Mouse (Mus musculus) cortical plate, adult 2 months (tissue): Measurements from ENCODE around the gene Tbc1d4.

Experiments
- CTCF ChIP-seq: fragments of 200-500 bp; IDR thresholded peaks from 2 replicates; pipeline ENCODE4 v1.5.1; 2011; ENCODE audit warnings: mild to moderate bottlenecking, control low read depth, low read length; ENCODE audit not compliant: insufficient read depth; ENCODE audit errors: extremely low read depth
- POLR2A ChIP-seq: fragments of 200-500 bp; IDR thresholded peaks from 2 replicates; pipeline ENCODE4 v1.6.1; 2011; ENCODE audit warnings: mild to moderate bottlenecking, low read length, control low read depth; ENCODE audit not compliant: insufficient read depth; ENCODE audit errors: extremely low read depth

GRCm38 (mm10) chr14:101445205-101445604, 163.8 kb downstream of the Tbc1d4 start:
- TF ChIP-seq CTCF (no peak), POLR2A (no peak)
